Mouse (Mus musculus) lung, postnatal 14 days (tissue): ENCODE measurements at regions not wholly inside any gene's neighbourhood (a gene's known extent, or its start where the extent isn't known, plus 50 kb on each side); places are given as distances from the start of the nearest gene placed in this dataset.

Experiments used
- DNase-seq: peaks from one replicate; pipeline ENCODE4 v3.0.0; 2021

DNA sequence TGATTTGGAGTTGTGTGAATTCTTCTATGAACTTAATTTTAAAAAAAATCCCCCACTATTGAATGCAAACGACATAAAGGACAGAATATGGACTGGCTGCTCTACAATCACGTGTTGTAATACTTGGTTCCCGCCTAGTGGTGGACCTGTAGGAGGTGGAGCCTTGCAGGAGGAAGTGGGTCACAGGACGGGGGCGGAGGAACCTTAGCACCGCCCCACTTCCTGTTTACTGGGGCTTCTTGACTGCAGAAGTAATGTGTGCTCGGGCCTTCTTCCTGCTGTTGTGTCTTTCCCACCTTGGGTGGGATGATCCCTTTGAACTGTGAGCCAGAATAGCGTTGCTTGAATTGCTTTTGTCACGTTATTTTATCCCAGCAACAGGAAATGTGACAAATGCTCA lies 52.2 kb upstream of the Tmem108 start:
- DNase-seq: no peak

DNA sequence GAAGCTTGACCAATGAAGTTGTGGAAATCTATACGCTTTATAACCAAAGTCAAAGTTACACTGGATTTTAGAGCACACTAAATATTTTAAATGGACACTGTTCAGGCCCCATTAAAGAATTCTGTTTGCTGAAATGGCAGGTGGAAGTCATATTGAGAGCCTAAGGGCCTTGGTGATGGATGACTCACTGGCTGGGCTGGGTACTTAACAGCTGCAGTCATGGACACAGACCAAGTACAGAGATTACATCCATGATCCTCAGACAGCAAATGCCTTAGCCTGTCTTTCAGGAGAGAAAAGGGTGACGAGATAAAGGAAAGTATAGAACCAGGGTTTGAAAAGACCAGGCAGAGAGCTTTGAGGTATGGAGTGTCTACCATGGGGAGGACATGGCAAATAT lies 57.4 kb upstream of the Tmem108 start:
- no peak for DNase-seq

DNA sequence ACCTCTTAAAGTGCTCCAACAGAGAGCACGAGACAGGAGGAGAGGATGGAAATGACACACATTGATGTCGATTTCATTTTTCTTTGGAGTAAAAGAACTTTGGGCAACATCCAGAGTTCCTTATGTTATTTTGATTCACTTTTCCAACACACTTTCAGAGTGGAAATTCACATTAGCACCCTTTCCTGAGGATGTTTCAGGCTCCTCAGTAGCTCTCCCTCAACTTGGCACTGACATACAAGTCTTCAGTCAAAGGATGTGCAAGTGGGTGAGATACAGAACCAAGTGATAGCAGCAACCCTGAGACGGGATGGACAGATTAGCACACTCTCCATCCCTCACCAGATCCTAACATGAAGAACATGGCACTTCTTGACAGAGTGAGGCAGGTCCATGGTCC lies 60.0 kb upstream of the Tmem108 start:
- DNase-seq: no peak

DNA sequence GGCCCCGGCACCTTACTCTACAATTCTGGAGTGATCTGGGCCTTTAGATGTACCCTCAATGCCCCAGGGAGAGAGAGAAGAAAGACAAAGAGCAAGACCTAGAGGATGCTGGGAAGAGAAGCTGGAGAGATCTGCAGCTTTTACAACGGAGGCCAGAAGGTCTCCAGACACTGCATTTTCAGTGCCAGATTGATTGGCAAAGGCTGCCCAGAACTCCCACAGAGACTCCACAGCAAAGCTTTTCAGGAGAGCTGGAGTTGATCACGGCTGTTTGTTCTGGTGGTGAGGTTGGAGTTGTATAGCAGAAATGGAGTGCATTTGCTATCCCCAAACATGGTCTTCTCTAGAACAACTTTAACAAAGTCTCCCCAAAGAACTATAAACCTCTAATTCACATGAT lies 61.9 kb upstream of the Tmem108 start:
- no peak for DNase-seq

DNA sequence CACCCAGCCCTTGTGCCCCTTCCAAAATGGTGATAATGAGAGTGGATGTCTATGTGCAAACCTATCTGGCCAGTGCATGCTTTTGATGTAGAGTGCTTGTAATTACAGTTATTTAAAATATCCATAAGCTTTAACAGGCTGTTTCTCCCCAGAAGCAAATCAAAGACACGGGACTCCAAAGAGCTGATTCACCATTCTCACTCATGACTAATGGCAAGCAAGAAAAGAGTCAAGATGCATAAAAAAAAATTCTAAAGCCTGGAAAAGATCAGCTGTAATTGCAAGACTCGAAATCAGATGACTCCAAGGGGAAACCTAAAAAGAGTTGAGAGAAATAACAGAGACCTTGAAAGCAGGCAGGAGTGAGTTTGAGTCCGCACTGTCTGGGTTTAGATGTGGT lies 79.6 kb upstream of the Tmem108 start:
- DNase-seq: no peak

DNA sequence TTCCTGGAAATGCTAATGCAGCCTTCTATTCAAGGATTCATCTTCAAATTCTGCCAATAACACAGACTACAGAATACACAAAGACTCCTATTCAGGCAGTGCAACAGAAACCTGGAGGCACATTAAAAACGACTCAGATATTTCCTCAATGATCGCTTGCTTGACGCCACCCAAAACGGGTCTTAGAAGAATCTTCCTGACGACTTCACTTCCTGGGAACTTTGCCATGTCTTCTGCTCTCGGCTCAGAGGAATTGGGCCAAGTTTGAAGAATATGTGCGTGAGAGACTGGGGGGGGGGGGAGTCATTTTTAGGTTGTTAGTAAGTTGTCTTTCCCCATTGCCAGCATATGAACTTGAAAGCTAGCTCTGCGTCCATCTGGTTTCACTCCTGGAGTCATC lies 82.2 kb upstream of the Tmem108 start:
- DNase-seq: no peak

DNA sequence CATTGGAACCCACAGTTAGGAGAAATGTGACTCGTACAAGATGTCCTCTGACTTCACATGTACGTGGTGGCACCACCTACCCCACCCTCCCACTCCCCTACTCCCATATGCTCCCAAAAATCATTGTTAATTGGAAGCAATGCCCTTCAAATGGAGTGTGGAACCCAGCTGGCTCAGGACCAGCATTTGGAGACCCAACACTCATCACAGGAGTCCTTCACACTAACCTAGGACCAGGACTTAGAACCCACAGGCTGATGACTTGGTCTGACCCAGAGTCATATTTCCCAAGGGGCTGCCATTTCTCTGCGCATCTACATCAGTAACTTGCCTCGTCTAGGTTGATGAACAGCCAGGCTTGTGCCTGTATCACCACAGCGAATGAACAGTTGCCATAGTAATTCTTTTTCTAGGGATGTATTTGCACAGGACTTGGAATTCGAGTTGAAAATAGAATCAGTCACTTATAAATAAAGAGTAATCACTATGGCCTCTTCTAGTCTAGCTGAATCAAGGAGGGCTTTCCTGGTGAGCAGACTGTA lies 84.3 kb upstream of the Tmem108 start:
- DNase-seq: no peak

DNA sequence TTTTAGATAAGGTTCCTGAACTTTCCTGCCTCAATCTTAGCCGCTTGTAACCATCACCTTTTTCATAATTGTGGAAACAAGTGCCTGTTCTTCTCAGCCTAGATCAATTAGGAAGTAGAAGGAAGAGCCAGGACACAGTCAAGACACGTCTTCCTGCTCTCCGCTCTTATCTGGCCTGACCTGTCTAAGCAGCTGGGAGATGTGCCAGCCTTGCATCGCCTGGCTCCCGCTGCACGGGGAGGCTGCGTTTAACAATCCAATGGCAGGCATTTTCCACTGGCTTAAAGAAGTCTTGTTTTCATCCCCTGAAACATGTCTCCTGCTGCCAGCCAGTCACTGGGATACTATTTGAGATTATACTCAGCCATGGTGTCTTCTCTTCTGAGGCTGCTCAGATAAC lies 86.3 kb upstream of the Tmem108 start:
- no peak for DNase-seq

DNA sequence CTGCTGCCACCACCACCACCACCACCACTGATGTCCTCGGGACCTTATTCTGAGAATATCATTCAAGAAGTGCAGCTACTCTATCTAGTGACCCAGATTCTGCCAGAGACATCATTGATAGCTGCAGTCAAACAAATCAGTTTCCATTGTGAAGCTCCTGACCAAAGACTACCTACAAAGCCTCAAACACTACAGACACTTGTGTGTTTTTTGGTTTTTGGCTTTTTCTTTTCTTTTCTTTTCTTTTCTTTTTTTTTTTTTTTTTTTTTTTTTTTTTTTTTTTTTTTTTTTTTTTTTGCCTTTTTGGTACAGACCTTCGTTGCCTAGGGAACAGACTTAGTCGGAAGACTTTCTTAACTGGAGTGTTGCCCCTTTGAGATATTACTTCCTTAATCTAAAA lies 87.4 kb upstream of the Tmem108 start:
- DNase-seq: no peak

DNA sequence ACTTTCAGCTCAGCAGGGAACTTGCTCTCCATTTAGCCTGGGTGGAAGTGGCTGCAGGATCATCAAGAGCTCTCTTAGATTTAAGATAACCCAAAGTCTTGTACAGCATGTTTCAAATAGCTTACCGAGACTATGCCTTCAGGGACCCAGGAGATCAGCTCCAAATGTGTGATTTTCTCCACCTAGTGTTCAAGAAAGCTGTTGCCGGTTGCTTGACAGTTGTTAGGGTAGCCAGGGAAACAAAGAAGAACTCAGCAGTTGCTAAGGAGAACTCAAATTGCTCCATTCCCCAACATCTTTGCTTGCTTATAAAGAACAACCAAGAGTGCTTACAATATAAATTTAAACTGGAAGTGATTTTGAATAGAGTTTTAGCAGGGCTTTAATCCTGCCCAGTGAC lies 91.1 kb upstream of the Tmem108 start:
- DNase-seq: no peak

DNA sequence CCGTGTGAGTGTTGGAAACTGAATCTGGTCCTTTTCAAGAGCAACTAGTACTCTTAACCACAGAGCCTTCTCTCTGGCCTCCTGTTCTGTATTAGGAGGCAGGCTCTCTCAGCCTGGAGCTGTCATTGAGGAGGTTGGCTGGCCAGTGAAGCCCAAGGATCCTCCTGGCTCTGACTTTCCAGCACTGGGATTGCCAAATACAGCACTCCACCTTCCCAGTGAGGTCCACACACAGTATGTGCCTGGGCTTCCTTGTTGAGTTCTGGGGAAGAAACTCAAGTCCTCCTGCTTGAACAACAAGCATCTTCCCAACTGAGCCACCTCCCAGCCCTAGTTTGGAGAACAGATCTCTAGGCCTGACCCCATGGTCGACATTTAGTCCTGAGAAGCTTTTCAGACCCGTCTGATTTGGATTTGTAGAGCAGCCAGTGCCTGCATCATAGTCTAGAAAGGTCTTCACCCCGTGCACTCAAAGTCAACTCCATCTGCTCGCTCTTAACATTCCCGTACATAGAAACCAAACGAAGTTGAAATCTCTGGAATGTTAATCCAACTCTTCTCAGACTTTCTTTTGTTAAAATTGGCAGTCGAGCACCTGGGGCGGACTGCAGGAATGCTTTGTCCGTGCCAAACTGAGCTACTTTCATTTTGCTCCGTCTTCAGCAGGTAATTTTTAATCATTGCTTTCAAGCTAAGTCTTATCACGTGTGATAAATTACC lies 99.2 kb upstream of the Tmem108 start:
- peak; percentile 2 for DNase-seq

DNA sequence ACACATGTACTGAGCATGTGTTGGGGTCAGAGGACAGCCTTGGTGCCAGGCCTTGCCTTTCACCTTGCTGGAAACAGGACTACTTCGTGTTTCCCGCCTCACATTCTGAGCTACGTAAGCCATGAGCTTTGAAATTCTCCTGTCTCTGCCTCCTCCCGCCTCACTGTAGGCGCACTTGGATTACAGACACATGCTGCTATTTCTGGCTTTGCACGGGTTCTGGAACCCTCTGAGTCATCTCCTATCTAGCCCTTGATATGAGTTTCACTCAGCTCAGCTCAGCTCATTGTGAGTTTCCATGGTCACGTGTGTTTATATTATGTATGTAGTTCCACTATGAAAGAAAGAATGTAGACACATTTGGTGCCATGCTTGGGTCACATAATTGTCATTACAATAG lies 100.9 kb upstream of the Tmem108 start:
- no peak for DNase-seq

DNA sequence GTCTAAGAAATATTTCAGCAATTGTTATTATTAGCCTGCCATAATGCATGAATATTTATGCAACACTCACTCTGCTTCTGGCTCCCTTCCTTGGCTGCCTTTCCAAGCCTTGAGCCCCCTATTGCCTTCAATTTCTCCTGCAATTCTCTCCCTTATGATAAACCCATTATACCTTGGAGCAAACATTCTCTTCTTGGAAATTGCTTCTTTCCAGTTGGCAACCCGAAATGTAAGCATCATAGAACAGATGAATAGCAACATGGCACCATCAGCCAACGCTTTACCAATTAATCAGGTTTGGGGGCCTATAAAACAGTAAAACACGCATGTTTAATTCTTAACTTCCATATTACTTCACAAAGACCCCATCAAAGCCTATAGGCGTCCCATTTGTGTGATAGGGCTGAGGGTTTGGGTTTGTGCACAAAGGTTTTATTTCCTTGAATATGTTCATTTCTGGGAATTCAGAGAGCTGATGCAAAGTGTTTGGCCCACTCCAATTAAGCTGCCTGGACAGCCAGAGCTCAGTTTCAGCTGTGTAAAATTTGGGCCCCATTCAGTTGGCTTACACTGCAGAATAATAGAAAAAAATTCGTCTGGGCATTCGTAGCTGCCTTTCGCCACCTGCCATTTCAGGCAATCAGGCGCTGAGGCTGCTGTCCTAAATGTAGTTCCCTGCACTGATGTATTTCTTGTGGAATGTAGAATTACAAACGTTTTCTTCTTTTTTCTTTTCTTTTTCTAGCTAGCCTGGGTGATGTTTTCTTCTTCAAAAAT lies 106.0 kb upstream of the Tmem108 start:
- no peak for DNase-seq

DNA sequence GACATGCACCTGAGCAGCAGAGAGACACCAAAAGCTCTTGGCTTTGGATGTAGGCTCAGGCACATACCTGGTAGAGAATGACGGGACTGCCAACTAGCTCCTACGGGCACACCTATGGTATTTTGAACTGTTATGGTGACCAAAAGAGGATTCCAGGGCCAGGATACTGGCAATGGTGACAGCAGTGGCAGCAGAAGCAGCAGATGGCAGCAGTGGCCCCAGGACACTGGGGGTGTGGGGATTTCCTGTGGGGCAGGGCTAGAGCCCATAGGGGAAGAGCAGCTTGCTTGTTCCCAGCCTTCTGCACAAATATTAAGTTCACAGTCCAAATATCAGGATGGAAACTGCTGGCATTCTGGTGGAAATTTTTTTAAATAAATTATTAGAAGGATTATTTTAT lies 107.6 kb upstream of the Tmem108 start:
- DNase-seq: no peak

DNA sequence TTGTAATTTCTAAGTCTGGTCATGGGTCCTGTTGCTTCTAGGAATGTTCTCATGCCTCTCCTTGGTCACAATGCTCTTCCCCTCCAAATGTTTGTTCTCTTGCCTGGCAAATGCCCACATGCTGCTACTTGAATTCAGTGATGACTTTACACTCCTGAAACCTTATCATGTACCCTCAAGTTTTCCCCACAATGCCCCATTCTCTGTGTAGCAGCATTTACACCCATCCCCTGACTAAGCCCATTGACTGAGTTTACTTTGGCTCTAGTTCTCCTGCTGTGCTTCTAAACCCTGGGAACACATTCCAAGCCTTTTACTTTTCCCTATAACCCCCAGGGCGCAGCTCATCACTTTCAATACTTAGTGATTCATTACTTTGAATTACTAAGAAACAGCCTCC lies 110.5 kb upstream of the Tmem108 start:
- no peak for DNase-seq

DNA sequence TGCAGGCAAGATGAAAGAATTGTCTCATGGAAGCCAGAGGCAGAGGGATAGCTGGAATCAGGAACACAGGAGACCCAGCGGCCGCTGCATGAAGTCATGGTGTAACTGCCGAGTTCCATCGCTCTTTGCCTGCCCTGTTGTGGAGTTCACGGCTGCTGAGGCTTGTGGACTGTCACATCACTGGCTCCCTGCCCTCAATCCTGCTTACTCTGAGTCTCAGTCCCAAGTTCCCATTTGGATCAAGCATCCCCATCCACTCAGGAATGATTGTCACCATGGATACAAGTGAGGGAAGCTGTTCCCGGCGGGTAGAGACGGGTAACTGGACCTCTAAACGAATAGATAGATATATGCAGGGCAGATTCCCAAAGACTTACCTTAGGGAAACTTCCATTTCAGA lies 112.2 kb upstream of the Tmem108 start:
- DNase-seq: no peak

DNA sequence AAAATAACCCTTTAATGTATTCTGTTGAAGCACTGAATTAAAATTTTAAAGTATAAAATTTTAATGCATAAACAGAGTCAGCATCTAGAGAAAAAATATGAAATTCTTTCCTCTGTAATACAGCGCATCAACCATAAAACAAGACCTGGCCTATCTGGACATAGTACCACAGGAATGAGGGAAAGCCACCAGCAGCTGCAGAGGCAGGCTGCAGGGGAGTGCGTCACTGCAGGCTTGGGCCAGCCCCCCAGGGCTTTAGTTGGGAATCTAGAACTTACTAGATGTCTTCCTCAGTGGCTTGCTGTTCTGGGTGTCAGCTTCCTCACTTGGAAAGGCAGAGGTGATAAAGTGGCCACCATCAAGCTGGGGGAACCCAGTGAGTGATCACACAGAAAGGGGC lies 116.2 kb upstream of the Tmem108 start:
- no peak for DNase-seq

DNA sequence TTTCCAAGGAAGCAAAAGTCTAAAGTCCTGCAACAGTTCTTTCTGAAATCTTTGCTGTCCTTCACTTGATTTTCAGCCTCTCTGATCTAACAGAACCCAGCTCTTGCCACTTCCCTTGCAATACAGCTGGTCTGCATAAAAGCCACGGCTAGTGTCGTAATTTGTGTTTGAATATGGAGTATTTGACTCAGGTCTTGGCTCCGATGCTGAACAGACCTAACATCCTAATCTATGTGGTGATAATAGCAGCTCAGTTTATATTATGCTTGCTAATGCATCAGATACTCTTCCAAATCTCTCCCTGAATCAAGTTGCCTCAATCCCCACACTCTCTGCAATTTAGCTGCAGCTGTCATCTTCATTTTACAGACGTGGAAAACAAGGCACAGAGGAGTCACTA lies 109.5 kb upstream of the Nphp3 start:
- no peak for DNase-seq

DNA sequence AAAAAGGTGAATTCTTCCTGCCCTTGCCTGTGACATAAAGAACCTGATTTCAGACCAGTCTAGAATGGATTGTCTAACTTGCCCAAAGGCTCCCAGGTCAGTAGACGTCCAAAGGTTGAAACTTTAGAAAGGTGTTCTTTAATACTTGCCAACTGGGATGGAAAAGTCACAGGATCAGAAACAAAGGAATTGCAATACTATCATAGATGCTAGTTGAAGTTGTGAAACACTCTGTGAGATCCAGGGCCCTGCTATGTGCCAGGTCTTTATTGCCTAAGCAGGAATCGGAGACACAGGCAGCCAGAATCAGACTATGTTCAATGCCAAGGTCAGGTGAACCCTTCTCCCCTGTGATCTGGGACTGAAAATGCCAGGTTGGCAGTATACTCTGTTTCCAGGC lies 108.0 kb upstream of the Nphp3 start:
- no peak for DNase-seq

DNA sequence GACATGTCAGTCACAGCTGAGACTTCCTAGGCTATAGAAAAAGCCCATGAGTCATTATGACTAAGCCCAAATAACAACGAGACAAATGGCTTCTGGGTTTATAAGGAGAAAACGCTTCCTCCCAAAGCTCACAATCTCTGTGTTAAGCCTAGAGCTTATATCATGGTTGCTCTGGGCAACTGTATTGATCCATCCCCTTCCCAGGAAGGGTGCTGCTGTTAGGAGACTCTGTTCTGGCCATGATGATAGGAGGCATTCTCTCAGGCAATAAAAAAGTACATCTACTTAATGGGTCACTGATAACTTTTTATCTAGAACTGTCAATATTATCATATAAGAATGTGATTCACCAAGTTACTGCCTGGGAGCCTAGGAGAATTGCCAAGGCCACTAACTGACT lies 103.0 kb upstream of the Nphp3 start:
- DNase-seq: no peak

DNA sequence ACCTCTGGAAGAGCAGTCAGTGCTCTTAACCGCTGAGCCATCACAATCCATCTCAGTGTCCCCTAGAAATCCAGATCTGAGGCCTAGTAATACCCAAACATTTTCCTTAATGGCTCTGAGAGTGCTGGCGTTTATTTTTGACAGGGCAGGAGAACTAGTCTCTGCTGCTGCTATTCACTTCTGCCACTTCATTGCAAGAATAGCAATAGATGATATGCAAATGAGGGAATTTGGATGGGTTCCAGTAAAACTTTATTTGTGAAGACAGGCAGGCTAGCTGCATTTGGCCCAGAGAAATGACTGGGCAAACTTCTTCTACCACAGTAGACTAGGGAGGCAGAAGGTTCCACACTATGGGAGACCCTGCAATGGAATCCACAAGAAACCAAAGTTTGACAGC lies 91.0 kb upstream of the Nphp3 start:
- no peak for DNase-seq

DNA sequence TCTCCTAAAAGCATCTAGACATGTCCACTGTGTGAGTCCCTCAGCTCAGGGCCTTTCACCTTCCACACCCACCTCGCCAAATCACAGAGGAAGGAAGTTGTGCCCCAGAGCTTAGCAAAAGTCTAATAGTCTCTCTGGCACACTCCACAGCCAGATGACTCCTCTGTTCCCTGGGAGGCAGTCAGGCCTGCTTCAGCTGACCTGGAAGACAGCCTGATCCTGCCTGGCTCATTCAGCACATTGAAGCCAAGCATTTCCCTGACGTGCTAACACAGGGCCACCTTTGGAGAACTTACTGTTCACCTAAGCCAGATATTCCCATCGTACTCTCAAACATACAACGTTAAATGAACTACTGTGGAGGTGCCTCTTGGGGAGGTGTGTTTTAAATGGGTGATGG lies 87.2 kb upstream of the Nphp3 start:
- no peak for DNase-seq

DNA sequence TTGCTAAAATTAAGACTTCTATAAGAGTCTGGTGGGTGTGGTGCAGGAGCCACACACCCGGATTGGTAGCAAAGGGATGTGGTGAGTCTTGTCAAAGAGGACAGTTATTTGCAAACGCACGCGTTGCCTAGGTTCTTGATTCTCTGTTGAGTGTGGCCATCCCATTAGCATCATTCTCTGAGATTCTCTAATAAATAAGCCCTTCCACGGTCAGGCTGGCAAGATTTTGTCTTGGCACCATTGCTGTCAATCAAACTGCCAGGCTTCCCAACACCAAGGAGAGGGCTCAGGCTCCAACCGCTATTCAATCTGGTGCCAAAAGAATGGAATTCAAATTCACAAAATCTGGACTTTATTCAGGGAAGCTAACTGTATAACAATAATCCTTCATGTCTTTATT lies 84.6 kb upstream of the Nphp3 start:
- no peak for DNase-seq

DNA sequence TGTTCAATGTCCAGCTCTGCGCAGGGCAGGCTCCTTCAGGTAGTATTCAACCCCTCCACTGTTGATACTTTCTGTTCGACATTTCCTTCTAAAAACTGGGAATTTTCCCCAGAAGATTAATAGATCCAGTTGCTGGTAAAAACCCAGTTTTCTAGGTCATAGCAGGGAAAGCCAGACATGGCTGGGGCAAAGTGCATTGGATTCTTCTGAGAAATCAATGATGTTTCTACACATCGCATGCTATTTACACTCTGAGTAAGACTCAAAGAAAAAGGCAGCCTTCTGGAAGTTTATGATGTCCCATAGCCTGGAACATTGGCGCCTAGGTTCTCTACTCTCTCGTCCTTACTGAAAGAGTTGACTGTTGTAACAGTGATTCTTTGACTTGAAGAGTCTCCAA lies 80.0 kb upstream of the Nphp3 start:
- no peak for DNase-seq

DNA sequence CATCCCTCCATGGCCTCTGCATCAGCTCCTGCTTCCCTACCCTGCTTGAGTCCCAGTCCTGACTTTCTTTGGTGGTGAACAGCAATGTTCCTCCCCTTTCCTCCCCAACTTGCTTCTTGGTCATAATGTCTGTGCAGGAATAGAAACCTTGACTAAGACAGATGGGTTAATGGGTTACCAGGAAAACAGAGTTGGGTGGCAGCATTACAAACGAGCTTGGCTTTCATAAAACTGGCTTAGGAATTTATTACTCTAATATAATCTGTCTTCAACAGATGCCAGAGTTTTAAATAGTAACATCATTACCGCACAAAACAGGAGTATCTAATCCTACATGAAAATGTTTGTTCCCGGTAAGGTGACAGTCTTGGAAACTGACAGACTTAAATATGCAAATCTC lies 77.7 kb upstream of the Nphp3 start:
- no peak for DNase-seq
